Mouse (Mus musculus): ENCODE measurements around the gene Bcam.

Gene Bcam

DNA sequence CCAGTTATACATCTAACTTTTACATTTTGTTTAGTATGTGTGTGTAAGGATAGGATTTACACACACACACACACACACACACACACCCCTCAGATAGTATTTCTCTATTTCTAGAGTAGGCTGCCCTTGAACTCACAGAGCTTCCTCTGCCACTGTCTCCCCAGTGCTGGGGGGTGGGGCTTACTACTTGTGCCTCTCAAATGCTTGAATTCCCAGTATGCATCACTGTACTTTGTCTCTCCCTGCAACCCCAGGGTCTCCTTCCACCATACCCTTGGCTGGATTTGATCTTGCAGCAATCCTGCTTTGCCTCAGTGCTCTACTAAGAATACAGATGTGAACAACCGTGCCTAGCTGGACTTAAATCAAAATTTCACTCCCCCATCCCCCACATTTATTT is 16.8 kb downstream of the Bcam start:
- WGBS, result 72% methylated on average over 1 of the region's 1 CpGs

GRCm38 (mm10) chr7:19753587-19753986 is 17.2 kb downstream of the Bcam start:
- 64% methylated on average over 7 of the region's 7 CpGs for WGBS

GRCm38 (mm10) chr7:19752652-19753051 is 18.2 kb downstream of the Bcam start:
- 82% methylated on average over 8 of the region's 8 CpGs for WGBS

DNA sequence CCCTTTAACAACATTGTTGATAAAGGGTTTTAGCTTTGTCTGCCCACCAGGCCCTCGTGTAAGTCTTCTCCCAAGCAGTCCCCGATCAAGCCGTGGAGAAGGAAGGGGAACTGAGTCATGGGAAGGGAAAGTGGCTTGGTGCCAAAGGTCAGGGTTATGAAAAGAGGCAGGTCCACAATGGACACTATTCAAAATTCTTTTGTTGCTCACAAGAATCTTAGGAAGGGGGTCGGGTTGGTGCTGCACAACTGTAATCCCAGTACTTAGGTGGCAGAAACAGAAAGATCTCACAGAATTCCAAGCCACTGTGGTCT is 19.8 kb downstream of the Bcam start:
- WGBS, result 36% methylated on average over 4 of the region's 4 CpGs

GRCm38 (mm10) chr7:19750217-19751069 is 20.4 kb downstream of the Bcam start, which contains the start of gene Nectin2:
TSS of gene Nectin2 (minus strand) at chr7:19750483.
- 18% methylated on average over 19 of the region's 19 CpGs for WGBS

GRCm38 (mm10) chr7:19749389-19750216 is 21.2 kb downstream of the Bcam start:
- under 1% methylated on average over 46 of the region's 46 CpGs for WGBS

- 2% methylated on average over 32 of the region's 32 CpGs for WGBS
Observed at GRCm38 (mm10) chr7:19748219-19749195, 22.3 kb downstream of the Bcam start.

DNA sequence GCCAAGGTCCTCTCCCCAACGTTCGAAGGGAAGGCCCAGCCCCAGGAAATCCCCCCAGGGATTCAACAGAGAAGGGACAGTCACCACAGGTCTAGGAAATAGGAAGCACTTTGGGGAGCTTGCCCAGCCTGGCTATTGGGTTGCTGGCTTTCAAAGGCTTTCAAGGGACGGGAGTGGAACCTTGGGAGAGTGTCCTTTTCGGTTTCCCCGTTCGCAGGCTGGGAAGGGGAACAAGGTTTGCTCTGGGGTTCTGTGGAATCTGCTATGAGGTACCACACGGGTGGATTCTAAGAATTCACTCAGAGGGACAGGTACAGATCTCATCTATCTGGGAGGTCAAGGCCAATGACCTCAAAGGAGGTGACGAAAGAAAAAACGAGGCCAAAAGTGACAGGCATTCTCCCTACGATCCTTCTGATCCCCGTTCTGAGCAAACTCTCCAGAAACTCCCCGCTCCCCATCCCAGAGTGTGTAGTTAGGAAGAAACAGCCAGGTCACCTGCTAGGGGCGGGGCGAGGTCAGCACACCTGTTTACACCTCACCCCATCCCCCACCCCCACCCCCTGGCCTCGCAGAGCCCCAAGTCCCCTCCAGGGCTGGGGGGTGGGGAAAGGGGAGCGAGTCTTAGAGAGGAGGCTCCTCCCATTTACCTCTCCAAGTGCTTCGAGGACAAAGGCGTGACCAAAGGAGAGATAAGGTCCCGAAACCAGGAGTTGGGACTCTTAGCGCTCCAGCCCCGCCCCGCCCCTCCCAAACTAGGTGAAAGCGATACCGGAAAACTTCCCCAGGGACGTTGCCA is 23.2 kb downstream of the Bcam start:
- WGBS, result 34% methylated on average over 25 of the region's 25 CpGs

GRCm38 (mm10) chr7:19746426-19747201 is 24.2 kb downstream of the Bcam start:
- 68% methylated on average over 6 of the region's 6 CpGs for WGBS

DNA sequence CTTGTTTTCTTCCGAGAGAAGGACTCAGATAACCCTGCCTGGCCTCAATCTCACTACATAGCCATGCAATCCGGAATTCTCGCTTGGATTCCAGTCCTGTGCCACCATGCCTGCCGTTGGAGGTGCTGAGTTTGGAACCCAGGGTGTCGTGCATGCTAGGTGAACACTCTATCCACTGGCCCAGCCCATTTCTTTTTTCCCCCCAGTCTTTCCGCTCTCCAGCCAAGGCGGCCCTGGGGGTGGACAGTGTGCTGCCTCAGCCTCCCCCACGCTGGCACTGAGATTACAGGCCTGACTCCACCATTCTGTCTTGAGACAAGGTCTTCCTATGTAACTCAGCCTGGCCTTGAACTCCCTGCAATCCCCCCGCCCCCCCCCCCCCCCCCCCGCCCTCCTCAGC is 24.8 kb downstream of the Bcam start:
- 89% methylated on average over 8 of the region's 10 CpGs for WGBS

DNA sequence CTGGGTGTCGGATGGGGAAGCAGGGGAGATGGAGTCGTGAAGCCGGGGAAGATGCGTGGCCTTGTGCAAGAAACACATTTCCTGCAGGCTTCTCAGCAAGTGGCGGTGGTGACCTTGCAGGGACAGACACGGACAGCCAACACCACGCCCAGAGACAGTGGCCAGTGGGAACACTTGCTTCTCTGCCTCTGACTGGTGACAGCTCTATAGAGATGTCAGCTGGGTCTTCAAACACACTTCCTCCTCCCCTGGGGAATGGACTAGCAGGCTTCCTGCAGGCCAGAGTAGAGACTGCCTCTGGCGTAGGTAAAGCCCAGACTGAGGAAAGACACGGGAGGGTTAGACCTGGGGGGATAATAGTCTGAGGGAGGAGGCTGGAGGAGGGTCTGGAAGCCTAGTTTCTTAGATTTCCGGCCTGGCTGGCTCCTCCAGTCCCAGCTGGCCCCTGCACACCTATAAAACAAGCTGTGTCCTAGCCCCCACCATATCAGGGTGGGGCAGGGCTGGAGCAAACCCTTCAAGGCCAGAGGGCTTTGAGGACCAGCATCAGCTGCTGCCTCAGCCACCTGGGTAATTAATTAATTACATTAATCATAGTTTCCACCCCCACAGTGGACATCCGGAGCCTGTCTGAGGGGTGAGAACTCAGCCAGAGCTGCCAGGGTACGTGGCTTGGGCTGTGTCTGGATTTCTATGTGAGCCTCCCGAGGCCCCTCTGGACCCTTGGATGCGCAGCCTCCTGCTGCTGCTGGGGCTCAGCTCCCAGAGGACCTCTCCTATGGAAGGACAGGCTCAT is 26.0 kb downstream of the Bcam start:
- 80% methylated on average over 14 of the region's 14 CpGs for WGBS

DNA sequence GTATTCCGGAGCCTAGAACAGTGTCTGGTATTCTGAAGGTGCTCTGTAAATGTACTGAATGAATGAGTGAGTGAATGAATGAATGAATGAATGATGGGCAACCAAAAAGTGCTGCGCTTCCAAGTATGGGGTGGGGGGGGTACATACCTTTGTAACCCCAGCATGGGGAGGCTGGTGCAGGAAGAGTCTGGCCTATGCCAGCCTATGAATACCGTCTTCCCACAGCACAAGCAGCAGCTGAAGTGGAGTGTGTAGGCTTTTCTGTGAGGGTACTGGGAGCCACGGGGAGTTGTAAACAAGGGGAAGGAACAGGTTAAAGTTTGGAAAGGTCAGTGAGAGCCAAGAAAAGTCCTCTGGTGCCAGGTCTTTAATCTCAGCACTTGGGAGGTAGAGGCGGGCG is 27.0 kb downstream of the Bcam start:
- 85% methylated on average over 6 of the region's 6 CpGs for WGBS

DNA sequence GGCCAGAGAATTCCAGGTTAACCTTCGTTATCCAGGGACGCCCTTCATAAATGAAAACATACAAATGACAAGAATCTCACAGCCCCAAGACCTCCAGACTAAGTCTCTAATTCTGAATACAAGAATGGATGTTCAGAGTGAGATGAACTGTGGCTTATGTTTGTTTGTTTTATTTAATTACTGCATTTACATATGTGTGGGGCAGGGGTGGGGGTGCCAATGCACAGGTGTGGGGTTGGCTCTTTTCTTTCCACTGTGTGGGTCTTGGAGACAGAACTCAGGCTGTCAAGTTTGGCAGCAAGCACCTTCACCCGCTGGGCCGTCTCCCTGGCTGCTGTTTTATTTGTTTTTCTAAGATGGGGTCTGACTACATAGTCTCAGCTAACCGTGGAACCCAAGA is 28.3 kb downstream of the Bcam start:
- WGBS, result 72% methylated on average over 5 of the region's 5 CpGs

DNA sequence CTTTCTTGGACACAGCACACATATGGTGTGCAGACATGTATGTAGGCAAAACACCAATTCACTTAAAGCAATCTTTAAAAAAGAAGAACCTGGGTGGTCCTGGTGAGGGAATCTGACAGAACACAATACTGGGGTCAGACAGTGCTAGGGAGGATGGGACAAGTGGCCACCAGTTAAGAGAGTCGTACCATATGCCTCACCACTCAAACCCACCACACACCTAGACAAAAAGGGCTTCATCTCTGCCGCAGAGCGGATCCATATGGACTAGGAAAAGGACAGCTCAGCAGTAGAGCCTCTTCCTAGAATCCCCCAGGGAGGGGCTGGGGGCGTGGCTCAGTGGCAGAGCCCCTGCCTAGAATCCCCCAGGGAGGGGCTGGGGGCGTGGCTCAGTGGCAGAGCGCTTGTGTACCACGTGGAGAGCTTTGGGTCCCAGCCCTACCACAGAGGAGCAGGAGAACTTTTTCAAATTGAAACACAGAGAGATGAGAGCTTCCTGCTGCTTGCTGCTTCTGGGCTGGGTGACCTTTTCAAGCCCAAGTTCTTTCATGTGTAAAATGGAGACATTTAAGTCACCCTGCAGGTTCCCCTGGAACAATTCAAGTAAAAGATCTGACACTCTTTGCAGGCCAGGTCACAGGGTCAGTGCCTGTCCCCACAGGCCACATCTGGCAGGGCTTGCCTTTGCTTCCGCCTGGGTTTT is 29.3 kb downstream of the Bcam start:
- WGBS, result 50% methylated on average over 8 of the region's 8 CpGs

DNA sequence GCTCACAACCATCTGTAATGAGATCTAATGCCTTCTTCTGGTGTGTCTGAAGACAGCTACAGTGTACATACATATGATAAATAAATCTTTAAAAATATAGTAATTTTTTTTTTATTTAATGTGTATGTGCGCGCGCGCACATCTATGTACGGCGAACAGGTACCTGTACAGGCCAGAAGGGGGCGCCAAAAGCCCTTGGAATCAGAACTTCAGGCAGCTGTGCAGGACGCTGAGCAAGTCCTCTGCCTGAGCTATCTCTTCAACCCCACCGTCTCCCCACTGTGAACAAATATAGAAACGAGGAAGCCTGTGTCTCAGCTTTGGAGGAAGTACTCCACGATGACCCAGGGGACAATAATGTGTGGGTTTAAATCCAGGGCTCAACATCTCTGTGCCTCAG is 30.5 kb downstream of the Bcam start:
- WGBS, result 82% methylated on average over 11 of the region's 11 CpGs

DNA sequence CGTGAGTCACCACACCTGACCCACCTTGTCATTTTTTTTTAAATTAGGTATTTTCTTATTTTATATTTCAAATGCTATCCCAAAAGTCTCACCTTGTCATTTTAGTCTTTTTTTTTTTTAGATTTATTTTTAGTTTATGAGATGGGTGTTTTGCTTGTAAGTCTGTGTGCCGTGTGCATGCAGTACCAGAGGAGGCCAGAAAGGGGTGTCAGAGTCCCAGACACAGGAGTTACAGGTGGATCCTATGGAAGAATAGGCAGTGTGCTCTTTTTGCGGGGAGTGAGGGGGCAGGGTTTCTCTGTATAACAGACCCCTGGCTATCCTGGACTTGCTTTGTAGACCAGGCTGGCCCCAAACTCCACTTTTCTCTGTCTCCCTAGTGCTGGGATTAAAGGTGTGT is 32.0 kb downstream of the Bcam start:
- 93% methylated on average over 3 of the region's 3 CpGs for WGBS

DNA sequence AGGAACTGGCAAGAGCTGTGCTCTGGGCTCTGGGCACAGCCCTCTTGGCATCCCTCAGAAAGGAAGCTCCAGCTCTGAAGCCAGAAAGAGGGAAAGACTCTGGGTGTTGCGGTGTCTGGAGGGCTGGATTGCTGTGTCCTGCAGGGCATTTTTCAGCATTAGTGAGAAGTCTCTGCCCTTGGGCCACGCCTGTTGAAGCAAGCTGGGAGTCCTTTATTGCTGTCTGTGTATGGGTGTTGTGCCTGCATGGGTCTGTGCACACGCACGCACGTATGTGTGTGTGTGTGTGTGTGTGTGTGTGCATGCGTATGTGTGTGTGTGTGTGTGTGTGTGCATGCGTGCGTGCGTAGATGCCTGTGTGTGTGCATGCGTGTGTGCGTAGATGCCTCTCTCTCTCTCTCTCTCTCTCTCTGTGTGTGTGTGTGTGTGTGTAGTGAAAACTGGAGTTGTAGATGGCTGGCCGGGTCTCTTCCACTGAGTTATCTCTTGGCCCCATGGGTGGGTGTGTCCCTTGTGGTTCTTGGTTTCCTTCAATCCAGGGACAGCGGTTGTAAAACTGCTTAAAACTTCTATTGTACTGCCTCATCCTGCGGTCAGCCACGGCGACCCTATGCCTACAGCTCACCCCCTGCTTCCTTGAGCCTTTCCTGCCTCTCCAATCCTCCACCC is 34.3 kb downstream of the Bcam start:
- 90% methylated on average over 16 of the region's 16 CpGs for WGBS

- WGBS, result 85% methylated on average over 10 of the region's 10 CpGs
Observed at GRCm38 (mm10) chr7:19734178-19734666, 36.6 kb downstream of the Bcam start.
